Mouse (Mus musculus) splenic B cell, adult 2 months (primary cell): ENCODE measurements around the gene Lgalsl.

Source experiments
- DNase-seq: peaks from one replicate; pipeline ENCODE4 v3.0.0-alpha.2; 2011; ENCODE audit warnings: low read depth, low spot score
- H3K27me3 ChIP-seq: 2 replicates; pipeline ENCODE4 v1.6.1; 2012; ENCODE audit warnings: mild to moderate bottlenecking, low read length, moderate library complexity, mixed read lengths; ENCODE audit not compliant: control insufficient read depth, poor library complexity, insufficient read depth, severe bottlenecking
- H3K36me3 ChIP-seq: 2 replicates; pipeline ENCODE4 v1.6.1; 2012; ENCODE audit warnings: mild to moderate bottlenecking, low read length, moderate library complexity, mixed read lengths; ENCODE audit not compliant: control insufficient read depth, poor library complexity, insufficient read depth, severe bottlenecking

The Lgalsl gene

GRCm38 (mm10) chr11:20782620-20783019, 48.2 kb downstream of the Lgalsl start:
- no peak for DNase-seq
- Histone ChIP-seq H3K36me3 (no peaks in the 10 kb centered on the region), H3K27me3 (no peaks in the 10 kb centered on the region)

GRCm38 (mm10) chr11:20780312-20780711, 50.5 kb downstream of the Lgalsl start:
- H3K27me3 ChIP-seq: no peaks in the 10 kb centered on the region
- DNase-seq: no peak
- no peaks in the 10 kb centered on the region for H3K36me3 ChIP-seq

DNA sequence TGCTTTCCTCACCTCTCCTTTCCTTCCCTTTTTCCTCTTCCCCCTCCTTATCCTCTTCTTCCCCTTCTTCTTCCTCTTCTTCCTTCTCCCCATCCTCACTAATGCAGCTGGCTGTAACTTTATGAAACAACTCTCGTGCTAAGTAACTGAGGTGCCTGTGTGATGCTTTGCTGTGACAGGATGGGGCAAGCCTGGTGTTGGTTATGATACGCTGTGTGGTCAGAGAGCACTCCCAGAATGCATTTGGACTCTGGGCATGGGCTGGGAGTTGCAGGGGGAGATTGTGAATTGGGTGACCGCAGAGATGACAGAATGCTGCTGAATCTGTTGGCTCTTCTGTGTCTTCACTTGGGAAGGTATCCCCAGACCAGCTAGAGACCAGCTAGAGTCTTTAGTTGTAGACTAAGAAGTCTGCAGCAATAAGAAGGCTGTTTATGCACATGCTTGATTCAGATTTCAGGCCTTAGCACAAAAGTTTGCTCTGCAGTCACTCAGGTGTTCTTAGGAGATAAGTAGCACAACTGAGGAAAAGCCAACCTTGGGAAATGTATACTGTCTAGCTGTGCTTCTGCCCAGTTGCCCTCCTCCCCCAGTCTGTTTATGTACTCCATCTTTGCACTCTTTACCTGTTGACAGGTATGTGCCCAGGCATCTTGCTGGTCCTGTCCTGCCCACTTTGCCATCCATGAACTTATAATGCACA, 51.8 kb downstream of the Lgalsl start:
- Histone ChIP-seq H3K27me3 (no peaks in the 10 kb centered on the region), H3K36me3 (no peaks in the 10 kb centered on the region)
- DNase-seq: no peak

DNA sequence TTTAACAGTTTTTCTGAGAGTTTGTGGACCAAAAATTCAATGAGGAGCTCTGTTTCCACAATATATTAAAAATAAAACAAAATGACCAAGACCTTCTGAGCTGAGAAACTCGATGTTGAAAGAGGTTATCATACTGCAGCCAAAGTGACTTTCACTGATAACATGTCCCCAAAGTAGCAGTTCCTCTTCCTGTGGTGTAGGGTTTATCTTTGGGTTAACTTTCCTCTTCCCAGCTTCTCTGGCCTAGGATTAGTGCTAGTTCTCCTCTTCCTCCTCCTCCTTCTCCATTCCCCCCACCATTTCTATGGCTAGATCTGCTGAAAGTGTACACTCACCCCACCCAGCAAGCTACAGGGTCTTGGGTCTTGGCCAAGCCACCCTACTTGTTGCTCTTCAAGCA, 52.6 kb downstream of the Lgalsl start:
- Histone ChIP-seq H3K36me3 (no peaks in the 10 kb centered on the region), H3K27me3 (no peaks in the 10 kb centered on the region)
- DNase-seq: no peak

DNA sequence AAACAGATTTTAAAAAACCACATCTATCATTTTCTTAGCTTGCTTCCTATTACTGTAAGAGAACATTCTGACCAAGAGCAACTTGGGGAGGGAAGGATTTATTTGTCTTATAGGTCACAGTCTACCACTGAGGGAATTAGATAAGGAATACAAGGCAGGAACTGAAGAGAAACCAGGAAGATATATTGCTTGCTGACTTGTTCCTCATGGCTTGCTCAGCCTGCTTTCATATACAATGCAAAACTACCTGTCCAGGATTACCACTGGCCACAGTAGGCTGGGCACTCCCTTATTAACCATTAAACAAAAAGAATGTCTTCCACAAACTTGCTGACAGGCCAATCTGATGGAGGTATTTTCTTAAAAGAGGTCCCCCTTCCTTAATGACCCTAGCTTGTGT, 54.2 kb downstream of the Lgalsl start:
- Histone ChIP-seq H3K36me3 (no peaks in the 10 kb centered on the region), H3K27me3 (no peaks in the 10 kb centered on the region)
- DNase-seq: no peak
